Mouse (Mus musculus) kidney, embryonic 14.5 days (tissue): ENCODE results near the gene Lrrc41. TPM values are rescaled to one million over a fixed set of nuclear protein-coding genes. Genes with fewer than 3 reads are reported as not detected.

Experiments used
- ATAC-seq: fragments of 200-750 bp; cut with Nextera tagmentation; 2 replicates; pipeline ENCODE4 v1.8.0; 2017; ENCODE audit warnings: moderate number of reproducible peaks, mild to moderate bottlenecking, moderate TSS enrichment, moderate library complexity; ENCODE audit not compliant: low FRiP score, low TSS enrichment
- H3K27ac ChIP-seq: fragments of 300-500 bp; sonication (generic); 2 replicates; pipeline ENCODE4 v1.5.1; 2014; ENCODE audit warnings: low read depth, mild to moderate bottlenecking, low read length, moderate library complexity, mixed read lengths
- H3K27me3 ChIP-seq: fragments of 300-500 bp; sonication (generic); 2 replicates; pipeline ENCODE4 v1.6.1; 2014; ENCODE audit warnings: mild to moderate bottlenecking, low read length; ENCODE audit not compliant: control insufficient read depth, insufficient read depth
- H3K36me3 ChIP-seq: fragments of 300-500 bp; sonication (generic); 2 replicates; pipeline ENCODE4 v1.6.1; 2014; ENCODE audit warnings: low read length, mixed read lengths; ENCODE audit not compliant: control insufficient read depth, insufficient read depth
- H3K4me1 ChIP-seq: fragments of 300-500 bp; sonication (generic); 2 replicates; pipeline ENCODE4 v1.6.1; 2014; ENCODE audit warnings: low read length, mixed read lengths; ENCODE audit not compliant: control insufficient read depth, insufficient read depth
- H3K4me2 ChIP-seq: fragments of 300-500 bp; sonication (generic); replicated peaks from 2 replicates; pipeline ENCODE4 v1.6.1; 2014; ENCODE audit warnings: low read depth, mild to moderate bottlenecking, low read length
- H3K4me3 ChIP-seq: fragments of 300-500 bp; sonication (generic); 2 replicates; pipeline ENCODE4 v1.5.1; 2014; ENCODE audit warnings: mild to moderate bottlenecking, low read length
- H3K9ac ChIP-seq: fragments of 300-500 bp; sonication (generic); 2 replicates; pipeline ENCODE4 v1.6.1; 2014; ENCODE audit warnings: low read depth, mild to moderate bottlenecking, low read length, moderate library complexity
- H3K9me3 ChIP-seq: fragments of 300-500 bp; sonication (generic); 2 replicates; pipeline ENCODE4 v1.6.1; 2016; ENCODE audit warnings: low read length; ENCODE audit not compliant: control insufficient read depth
- WGBS: fragments of 180-500 bp; shearing (Covaris S2); extraction: QIAGEN DNeasy Blood & Tissue Kit; methylation state at CpG from one replicate; pipeline ENCODE4 v1.1.7; 2014; 5-methylcytosine and 5-hydroxymethylcytosine counted together
- polyA plus RNA-seq: library from polyadenylated mRNA; unstranded; fragments of >200 nt; fragmentation: Nextera tagmentation; extraction: Ambion mirVana; gene quantifications from 2 replicates; pipeline ENCODE4 v1.2.1, GENCODE M21; 2014

Gene Lrrc41
- polyA plus RNA-seq, result 66.6 and 78.1 TPM in 2 replicates

DNA sequence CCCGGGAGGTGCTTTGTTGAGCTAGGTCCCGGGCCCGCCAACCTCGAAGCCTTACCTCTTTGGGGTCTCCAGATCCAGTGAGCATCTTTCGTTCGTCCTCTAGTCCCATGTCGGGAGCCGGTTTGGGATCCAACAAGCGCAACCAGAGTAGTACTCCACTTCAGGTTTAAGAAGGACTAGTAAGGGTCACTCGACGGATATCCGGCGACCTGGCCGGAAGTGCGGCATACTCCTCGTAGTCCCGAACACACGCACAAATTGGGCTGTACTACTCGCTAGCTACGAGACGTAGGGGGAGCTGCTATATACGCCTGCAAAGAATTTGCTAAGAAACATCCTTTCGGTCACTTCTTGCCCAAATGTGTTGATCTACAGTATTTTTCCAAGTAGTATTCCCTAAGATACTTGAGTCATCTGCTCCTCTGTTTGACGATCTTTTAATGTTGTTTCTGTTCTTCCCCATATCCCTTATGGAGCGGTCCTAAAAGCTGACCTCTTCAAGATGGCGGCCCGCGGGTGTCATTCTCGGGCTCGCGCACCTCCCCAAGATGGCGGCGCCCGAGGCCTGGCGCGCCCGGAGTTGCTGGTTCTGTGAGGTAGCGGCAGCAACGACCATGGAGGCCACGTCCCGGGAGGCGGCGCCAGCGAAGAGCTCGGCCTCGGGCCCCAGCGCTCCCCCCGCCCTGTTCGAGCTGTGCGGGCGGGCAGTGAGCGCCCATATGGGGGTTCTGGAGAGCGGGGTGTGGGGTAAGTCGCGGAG lies at the start of gene Lrrc41, which contains the start of gene Uqcrh:
Lrrc41 (plus strand) TSS at position 409 of the 760 bp plus-strand sequence.
Uqcrh (minus strand) TSS at position 211 of the 760 bp plus-strand sequence.
- Histone ChIP-seq H3K4me2 (peak within 1 kb of the TSS; percentile 74), H3K4me1 (peaks cover 26% of the 10 kb centered on the region), H3K36me3 (peaks cover 10% of the 10 kb centered on the region), H3K27ac (peak within 1 kb of the TSS; percentile 95), H3K9me3 (no peaks in the 10 kb centered on the region), H3K4me3 (peak within 1 kb of the TSS; percentile 99), H3K27me3 (no peaks in the 10 kb centered on the region), H3K9ac (peak within 1 kb of the TSS; percentile 99)
- ATAC-seq, result peak; percentile 93
- WGBS, result under 1% methylated on average over 53 of the region's 55 CpGs

DNA sequence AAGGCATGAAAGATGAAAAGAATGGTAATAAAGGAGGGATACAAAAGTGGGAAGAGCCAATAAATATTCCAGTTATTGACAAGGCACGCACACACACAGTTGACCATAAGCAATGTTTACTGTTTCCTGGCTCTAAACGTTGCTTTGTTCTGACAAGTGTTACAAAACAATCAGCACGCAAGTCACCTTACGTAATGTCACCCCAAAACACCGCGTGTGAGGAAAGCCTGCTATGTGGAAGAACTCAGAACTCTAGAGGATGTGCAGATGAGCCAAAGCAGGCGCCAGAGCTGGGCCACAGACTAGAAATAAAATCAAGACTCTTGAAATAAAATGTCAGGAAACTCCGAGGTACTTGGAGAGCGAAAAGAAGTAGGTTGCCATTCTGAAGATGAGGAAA lies 42.2 kb upstream of the Lrrc41 start:
- no peak for ATAC-seq
- H3K27me3 ChIP-seq, result no peaks in the 10 kb centered on the region
- no peaks in the 10 kb centered on the region for H3K9me3 ChIP-seq
- no peak overlapping the region for H3K9ac ChIP-seq
- H3K4me1 ChIP-seq, result no peaks in the 10 kb centered on the region
- peaks cover 25% of the 10 kb centered on the region for H3K36me3 ChIP-seq
- H3K4me2 ChIP-seq, result no peak overlapping the region
- H3K4me3 ChIP-seq, result no peak overlapping the region
- H3K27ac ChIP-seq, result no peak overlapping the region
- 89% methylated on average over 9 of the region's 9 CpGs for WGBS

- Histone ChIP-seq H3K9ac (no peak overlapping the region), H3K4me3 (no peak overlapping the region), H3K9me3 (no peaks in the 10 kb centered on the region), H3K4me2 (no peak overlapping the region), H3K27me3 (no peaks in the 10 kb centered on the region), H3K36me3 (peaks cover 26% of the 10 kb centered on the region), H3K27ac (no peak overlapping the region), H3K4me1 (no peaks in the 10 kb centered on the region)
- no peak for ATAC-seq
- WGBS, result 89% methylated on average over 5 of the region's 5 CpGs
Measured at GRCm38 (mm10) chr4:116033374-116033773, 41.7 kb upstream of the Lrrc41 start.

- WGBS, result 85% methylated on average over 2 of the region's 2 CpGs
- no peaks in the 10 kb centered on the region for H3K9me3 ChIP-seq
- H3K27me3 ChIP-seq, result no peaks in the 10 kb centered on the region
- no peak overlapping the region for H3K4me2 ChIP-seq
- H3K27ac ChIP-seq, result no peak overlapping the region
- H3K9ac ChIP-seq, result no peak overlapping the region
- no peaks in the 10 kb centered on the region for H3K4me1 ChIP-seq
- ATAC-seq, result no peak
- H3K36me3 ChIP-seq, result peaks cover 6% of the 10 kb centered on the region; the same call in 1 of the 2 replicates
- H3K4me3 ChIP-seq, result no peak overlapping the region
Measured at GRCm38 (mm10) chr4:116040466-116040865, 34.6 kb upstream of the Lrrc41 start.

DNA sequence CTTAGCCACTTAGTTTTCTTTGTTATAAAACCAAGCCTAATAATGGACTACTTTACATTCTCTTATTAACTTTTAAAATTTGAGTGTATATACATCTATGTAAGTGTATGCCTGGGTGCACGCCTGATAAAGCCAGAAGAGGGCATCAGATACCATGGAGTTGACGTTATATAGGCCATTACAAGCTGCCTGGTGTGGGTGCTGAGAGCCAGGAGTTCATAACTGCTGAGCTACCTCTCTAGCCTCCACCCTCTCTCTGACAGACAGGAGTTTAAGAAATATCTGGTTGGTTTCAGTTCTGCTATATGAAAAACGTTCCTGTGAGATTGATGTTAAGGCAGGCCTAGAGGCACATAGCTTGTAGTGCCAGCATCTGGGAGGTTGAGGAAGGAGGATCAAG lies 32.9 kb upstream of the Lrrc41 start:
- Histone ChIP-seq H3K4me1 (no peaks in the 10 kb centered on the region), H3K27ac (no peak overlapping the region), H3K27me3 (no peaks in the 10 kb centered on the region), H3K36me3 (peaks cover 2% of the 10 kb centered on the region; the same call in 1 of the 2 replicates), H3K4me2 (no peak overlapping the region), H3K9me3 (no peaks in the 10 kb centered on the region), H3K4me3 (no peak overlapping the region), H3K9ac (no peak overlapping the region)
- WGBS, result 87% methylated on average over 3 of the region's 3 CpGs
- ATAC-seq, result no peak

GRCm38 (mm10) chr4:116046604-116047003 lies 28.5 kb upstream of the Lrrc41 start:
- H3K4me2 ChIP-seq, result no peak overlapping the region
- H3K9ac ChIP-seq, result no peak overlapping the region
- 92% methylated on average over 2 of the region's 2 CpGs for WGBS
- no peaks in the 10 kb centered on the region for H3K4me1 ChIP-seq
- peaks cover 9% of the 10 kb centered on the region; the same call in 1 of the 2 replicates for H3K36me3 ChIP-seq
- no peak overlapping the region for H3K27ac ChIP-seq
- no peak overlapping the region for H3K4me3 ChIP-seq
- ATAC-seq, result no peak
- no peaks in the 10 kb centered on the region for H3K27me3 ChIP-seq
- no peaks in the 10 kb centered on the region for H3K9me3 ChIP-seq

GRCm38 (mm10) chr4:116047681-116048080 lies 27.4 kb upstream of the Lrrc41 start:
- Histone ChIP-seq H3K4me3 (no peak overlapping the region), H3K9me3 (no peaks in the 10 kb centered on the region), H3K9ac (no peak overlapping the region), H3K4me2 (no peak overlapping the region), H3K27ac (no peak overlapping the region), H3K36me3 (peaks cover 9% of the 10 kb centered on the region; the same call in 1 of the 2 replicates), H3K4me1 (peaks cover 4% of the 10 kb centered on the region; the same call in 1 of the 2 replicates), H3K27me3 (no peaks in the 10 kb centered on the region)
- WGBS, result 83% methylated on average over 1 of the region's 1 CpGs
- ATAC-seq, result no peak

GRCm38 (mm10) chr4:116048130-116048920 lies 26.7 kb upstream of the Lrrc41 start:
- no peak overlapping the region for H3K4me3 ChIP-seq
- H3K36me3 ChIP-seq, result peaks cover 9% of the 10 kb centered on the region; the same call in 1 of the 2 replicates
- peaks cover 4% of the 10 kb centered on the region; the same call in 1 of the 2 replicates for H3K4me1 ChIP-seq
- ATAC-seq, result no peak
- H3K4me2 ChIP-seq, result no peak overlapping the region
- H3K27ac ChIP-seq, result no peak overlapping the region
- H3K9ac ChIP-seq, result no peak overlapping the region
- 82% methylated on average over 7 of the region's 7 CpGs for WGBS
- no peaks in the 10 kb centered on the region for H3K9me3 ChIP-seq
- no peaks in the 10 kb centered on the region for H3K27me3 ChIP-seq
